Mouse (Mus musculus) CD4-positive, CD25-positive, alpha-beta regulatory T cell, adult 4 months (primary cell): ENCODE measurements around the gene 2310022A10Rik. TPM values are rescaled to one million over a fixed set of nuclear protein-coding genes. Genes with fewer than 3 reads are reported as not detected.

Experiments used
- ATAC-seq: one replicate; pipeline ENCODE4 v1.8.0; 2017
- polyA plus RNA-seq, 2 experiments: library from polyadenylated mRNA; unstranded; fragments of 100-300 nt; shearing (Covaris generic); gene quantifications; one replicate each; pipeline ENCODE4 v1.2.1; 2017

2310022A10Rik gene
- 10 to 100 TPM; 15.0 to 25.3 TPM for polyA plus RNA-seq

DNA sequence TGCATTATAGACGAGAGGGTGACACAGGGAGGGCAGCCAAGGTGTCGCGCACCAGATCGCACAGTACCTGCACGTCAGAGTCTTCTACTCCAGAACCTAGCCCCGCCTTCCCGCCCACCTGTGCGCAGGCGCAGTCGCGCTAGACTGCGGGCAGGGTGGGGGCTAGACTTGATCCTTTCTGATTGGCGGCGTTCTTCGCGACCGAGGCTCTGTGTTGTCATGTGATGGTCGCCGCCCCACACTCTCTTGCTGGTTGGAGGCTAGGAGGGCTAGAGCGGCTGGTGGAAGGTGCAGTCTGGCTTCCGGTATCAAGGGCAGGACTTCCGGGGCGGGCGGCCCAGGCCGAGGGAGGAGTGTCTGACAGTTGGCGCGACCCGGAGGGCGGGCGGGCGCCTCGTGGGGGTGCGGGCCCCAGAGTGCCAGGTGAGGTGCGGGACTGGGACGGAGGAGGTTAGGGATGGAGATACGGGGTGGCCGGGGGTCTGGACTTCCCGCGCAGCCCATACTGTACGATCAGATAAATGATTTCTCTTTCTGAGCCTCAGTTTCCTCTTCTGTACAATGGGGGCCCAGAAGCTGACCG is at the start of gene 2310022A10Rik, which contains the start of gene Pld3:
Gene 2310022A10Rik, plus strand, starts transcription at position 303 of the 583 bp plus-strand sequence.
Gene Pld3, minus strand, starts transcription at position 288 of the 583 bp plus-strand sequence.
- ATAC-seq: peak; percentile 99

DNA sequence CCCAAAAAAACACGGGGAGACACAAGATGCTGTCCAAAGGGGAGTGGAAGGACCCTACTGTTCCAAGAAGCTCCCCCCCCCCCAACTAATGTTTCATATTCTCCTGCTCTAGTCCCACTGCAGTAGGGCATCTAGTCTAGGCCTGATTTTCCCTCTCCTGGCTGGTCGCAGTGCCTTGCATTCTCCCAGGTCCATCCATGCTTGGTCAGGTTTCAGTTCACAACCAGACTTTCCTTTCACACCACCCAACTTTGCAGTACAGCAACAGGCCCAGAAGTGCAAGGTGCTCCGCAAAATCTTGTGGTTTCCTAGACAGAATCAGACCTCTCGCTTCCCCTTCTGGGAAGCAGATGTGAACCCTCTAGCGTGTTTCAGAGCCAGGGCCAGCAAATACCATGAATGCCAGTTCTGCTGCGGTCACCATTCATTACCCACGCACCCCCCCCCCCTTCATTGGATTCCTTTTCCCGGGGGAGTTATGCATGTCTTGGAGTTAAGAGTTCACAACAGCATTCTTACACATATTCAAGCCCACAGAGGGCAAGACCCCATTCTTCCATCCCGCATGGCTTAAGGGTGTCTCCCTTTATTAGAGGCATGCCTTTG is 46.2 kb upstream of the 2310022A10Rik start:
- no peak for ATAC-seq

GRCm38 (mm10) chr7:27507711-27508647 is 45.1 kb upstream of the 2310022A10Rik start:
- peak; percentile 89 for ATAC-seq

DNA sequence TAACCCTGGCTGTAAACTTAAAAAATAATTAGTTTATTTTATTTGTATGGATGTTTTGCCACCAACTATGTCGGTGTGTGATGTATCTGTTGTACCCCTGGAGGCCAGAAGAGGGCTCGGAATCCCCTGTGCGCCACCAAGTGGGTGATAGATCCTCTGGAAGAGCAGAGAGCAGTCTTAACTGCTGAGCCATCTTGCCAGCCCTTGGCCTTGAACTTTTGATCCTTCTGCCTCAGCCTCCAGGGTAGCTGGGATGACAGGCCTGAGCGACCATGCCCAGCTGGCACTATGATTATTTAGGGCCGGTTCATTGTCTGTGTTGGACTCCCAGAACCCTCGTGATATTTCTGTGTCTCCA is 44.4 kb upstream of the 2310022A10Rik start:
- peak; percentile 62 for ATAC-seq

GRCm38 (mm10) chr7:27510809-27511208 is 42.2 kb upstream of the 2310022A10Rik start:
- ATAC-seq: no peak

DNA sequence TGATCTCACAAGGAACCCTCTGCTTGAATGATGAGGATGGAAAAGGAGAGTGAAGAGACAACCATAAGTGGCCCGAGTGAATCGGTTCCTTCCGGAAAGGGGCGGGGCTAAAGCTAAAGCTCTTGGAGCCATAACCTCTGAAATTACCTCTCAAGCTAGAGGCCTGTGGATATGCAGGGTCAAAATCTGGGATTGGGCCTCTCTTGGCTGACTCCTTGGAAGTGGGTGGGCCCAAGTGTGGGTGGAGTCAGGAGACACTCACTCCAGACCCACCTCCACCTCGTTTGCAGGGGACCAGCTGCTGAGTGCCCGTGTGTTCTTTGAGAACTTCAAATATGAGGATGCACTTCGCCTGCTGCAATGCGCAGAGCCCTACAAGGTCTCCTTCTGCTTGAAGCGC is 38.1 kb upstream of the 2310022A10Rik start:
- ATAC-seq: no peak

- ATAC-seq: no peak
These were observed 34.7 kb upstream of the 2310022A10Rik start for GRCm38 (mm10) chr7:27518314-27518713.

- ATAC-seq: no peak
These were observed 32.9 kb upstream of the 2310022A10Rik start for GRCm38 (mm10) chr7:27520104-27520503.

DNA sequence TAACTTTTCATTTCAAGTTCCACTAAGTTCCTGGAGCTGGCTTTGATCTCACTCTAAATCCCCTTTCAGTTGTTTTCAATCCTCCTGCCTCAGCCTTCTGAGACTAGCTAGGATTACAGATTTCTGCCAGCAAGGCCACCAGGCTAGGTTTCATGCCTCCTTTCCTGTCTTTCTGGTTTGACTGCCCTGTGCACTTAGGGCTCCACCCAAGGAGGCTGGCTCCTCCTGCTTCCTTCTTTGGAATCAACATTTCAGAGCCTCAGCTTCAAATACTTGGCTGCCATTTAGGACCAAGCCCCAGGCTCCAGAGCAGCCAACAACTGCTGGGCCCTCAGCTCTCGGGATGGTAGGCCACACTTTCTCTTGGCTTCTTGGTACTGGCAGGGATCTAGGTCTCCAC is 32.4 kb upstream of the 2310022A10Rik start:
- no peak for ATAC-seq

GRCm38 (mm10) chr7:27522967-27523366 is 30.1 kb upstream of the 2310022A10Rik start, which contains the start of gene Hipk4:
Gene Hipk4 (plus strand): TSS chr7:27523267.
- ATAC-seq: no peak

GRCm38 (mm10) chr7:27523805-27524204 is 29.2 kb upstream of the 2310022A10Rik start:
- no peak for ATAC-seq

DNA sequence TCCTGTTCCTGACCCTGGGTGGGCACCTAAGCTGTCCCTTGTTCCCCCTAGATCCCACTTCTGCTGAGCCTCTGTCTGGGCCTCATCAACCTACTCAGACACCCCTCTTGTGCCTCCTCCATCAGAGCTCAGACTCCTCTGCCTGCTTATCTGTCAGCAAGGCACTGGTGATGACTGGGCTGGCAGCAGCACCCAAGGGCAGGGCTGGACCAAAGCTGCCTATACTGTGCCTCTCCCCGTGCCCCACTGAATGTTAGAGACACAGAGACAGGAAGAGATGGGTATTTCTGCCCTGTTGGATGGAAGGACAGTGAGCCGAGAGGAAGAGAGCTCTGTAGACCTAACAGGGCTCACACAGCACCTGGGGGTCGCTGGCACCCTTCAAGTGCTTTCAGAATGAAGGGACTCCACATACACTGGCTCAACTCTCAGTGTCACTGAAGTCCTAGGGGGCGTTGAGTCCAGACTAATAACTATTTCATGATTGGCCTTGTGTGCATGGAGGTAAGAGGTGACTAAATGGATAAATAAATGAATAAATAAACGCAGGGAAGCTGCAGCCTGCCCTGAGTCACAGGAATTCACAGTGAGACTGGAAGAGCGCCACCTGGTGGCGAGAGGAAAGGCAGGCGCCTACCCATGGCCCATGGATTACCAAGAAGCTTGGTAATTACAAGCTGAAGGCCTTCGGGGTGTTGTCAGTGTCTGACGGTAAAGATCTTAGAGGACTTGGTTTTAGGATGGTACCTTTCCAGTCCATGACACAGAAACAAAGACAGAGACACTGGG is 26.8 kb upstream of the 2310022A10Rik start:
- ATAC-seq: peak; percentile 92

DNA sequence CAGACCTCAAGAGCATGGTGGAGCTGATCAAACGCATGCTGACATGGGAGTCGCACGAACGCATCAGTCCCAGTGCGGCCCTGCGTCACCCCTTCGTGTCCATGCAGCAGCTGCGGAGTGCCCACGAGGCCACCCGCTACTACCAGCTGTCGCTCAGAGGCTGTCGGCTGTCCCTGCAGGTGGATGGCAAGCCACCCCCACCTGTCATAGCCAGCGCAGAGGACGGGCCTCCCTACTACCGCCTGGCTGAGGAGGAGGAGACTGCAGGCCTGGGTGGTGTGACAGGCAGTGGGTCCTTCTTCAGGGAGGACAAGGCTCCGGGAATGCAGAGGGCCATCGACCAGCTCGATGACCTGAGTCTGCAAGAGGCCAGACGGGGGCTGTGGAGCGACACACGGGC is 24.0 kb upstream of the 2310022A10Rik start:
- ATAC-seq: no peak

- ATAC-seq: no peak
These were observed 22.1 kb upstream of the 2310022A10Rik start for GRCm38 (mm10) chr7:27530937-27531336.

DNA sequence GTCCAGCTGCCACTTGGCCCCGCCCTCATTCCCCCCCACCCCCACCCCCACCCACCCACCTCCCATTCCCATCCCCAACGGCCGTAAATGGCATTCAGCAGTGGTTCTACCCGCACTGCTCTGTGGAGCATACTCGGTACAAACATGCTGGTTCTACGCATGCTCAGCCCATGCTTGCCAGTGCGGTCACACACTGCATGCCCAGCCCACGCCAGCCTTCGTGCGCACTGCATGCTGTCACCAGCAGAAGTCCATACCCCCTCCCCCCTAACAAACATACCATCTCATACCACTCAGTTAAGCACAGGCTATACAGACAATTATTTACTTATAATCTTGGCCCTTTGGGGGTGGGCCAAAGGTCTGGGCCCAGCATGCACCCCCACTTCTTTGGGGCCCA is 21.3 kb upstream of the 2310022A10Rik start:
- ATAC-seq: no peak

GRCm38 (mm10) chr7:27532480-27533050 is 20.5 kb upstream of the 2310022A10Rik start:
- ATAC-seq: no peak

GRCm38 (mm10) chr7:27535386-27535785 is 17.6 kb upstream of the 2310022A10Rik start:
- ATAC-seq: no peak

- no peak for ATAC-seq
These were observed 16.4 kb upstream of the 2310022A10Rik start for GRCm38 (mm10) chr7:27536618-27537017.

DNA sequence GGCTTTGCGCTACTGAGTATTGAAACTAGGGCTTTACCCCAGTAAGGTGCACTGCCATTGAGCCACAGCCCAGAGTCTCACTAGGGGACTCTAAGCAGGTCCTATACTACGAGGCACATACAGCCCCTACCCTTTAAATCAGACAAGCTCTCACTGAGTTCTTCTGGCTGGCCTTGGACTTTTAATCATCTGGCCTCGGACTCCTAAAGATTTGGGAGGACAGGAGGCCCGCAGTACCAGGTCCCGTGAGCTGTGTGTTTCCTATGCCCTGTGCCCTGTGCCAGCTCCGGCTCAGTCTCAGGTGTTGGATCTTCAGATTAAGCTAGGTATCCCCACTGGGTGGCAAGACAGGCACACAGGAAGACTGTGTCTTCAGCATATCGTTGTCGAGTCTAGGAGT is 15.0 kb upstream of the 2310022A10Rik start:
- no peak for ATAC-seq

- ATAC-seq: no peak
These were observed 14.2 kb upstream of the 2310022A10Rik start for GRCm38 (mm10) chr7:27538797-27539196.

DNA sequence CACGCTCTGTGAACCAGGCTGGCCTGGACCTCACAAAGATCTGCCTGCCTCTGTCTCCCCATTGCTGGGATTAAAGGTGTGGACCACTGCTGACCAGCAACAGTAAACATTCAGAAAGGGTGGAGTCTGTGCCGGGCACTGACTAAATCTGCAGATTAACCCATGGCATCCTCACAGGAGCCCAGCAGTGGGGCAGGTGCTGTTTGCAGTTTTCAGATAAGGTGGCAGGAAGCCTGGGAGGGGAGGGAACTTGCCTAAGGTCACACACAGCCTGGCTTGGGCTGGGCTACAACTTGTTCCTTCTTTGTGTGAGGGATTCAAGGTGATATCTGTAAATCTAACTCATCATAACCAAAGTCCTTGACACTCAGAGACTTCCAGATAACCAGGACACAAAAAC is 12.5 kb upstream of the 2310022A10Rik start:
- ATAC-seq: no peak

GRCm38 (mm10) chr7:27540935-27541334 is 12.1 kb upstream of the 2310022A10Rik start:
- no peak for ATAC-seq
